Mouse (Mus musculus) liver, embryonic 11.5 days (tissue): ENCODE data around the gene Acvr2a. TPM values are rescaled to one million over a fixed set of nuclear protein-coding genes. Genes with fewer than 3 reads are reported as not detected.

ENCODE experiments used
- ATAC-seq: fragments of 200-750 bp; cut with Nextera tagmentation; replicated peaks from 2 replicates; pipeline ENCODE4 v1.8.0; 2017; ENCODE audit warnings: moderate number of reproducible peaks, mild to moderate bottlenecking, moderate TSS enrichment, moderate library complexity; ENCODE audit not compliant: low FRiP score
- DNase-seq: peaks from one replicate; pipeline ENCODE4 v3.0.0-alpha.2; 2017; ENCODE audit warnings: low spot score
- H3K27ac ChIP-seq: fragments of 300-500 bp; sonication (generic); 2 replicates; pipeline ENCODE4 v1.5.1; 2014; ENCODE audit warnings: mild to moderate bottlenecking, low read depth, low read length, control low read depth
- H3K27me3 ChIP-seq: fragments of 300-500 bp; sonication (generic); replicated peaks from 2 replicates; pipeline ENCODE4 v1.6.1; 2014; ENCODE audit warnings: low read length, mixed read lengths; ENCODE audit not compliant: control insufficient read depth, insufficient read depth
- H3K36me3 ChIP-seq: fragments of 300-500 bp; sonication (generic); 2 replicates; pipeline ENCODE4 v1.6.1; 2014; ENCODE audit warnings: mild to moderate bottlenecking, low read length, moderate library complexity, mixed read lengths; ENCODE audit not compliant: control insufficient read depth, insufficient read depth
- H3K4me1 ChIP-seq: fragments of 300-500 bp; sonication (generic); replicated peaks from 2 replicates; pipeline ENCODE4 v1.6.1; 2014; ENCODE audit warnings: low read length, mixed read lengths; ENCODE audit not compliant: control insufficient read depth, insufficient read depth
- H3K4me2 ChIP-seq: fragments of 300-500 bp; sonication (generic); 2 replicates; pipeline ENCODE4 v1.6.1; 2014; ENCODE audit warnings: mild to moderate bottlenecking, control low read depth, moderate library complexity
- H3K4me3 ChIP-seq: fragments of 300-500 bp; sonication (generic); 2 replicates; pipeline ENCODE4 v1.5.1; 2014; ENCODE audit warnings: low read depth, low read length, control low read depth
- H3K9ac ChIP-seq: fragments of 300-500 bp; sonication (generic); 2 replicates; pipeline ENCODE4 v1.6.1; 2014; ENCODE audit warnings: low read depth, low read length, control low read depth
- H3K9me3 ChIP-seq: fragments of 300-500 bp; sonication (generic); 2 replicates; pipeline ENCODE4 v1.6.1; 2016; ENCODE audit warnings: low read length, inconsistent platforms, mixed read lengths; ENCODE audit not compliant: control insufficient read depth
- WGBS: fragments of 180-500 bp; shearing (Covaris S2); extraction: QIAGEN DNeasy Blood & Tissue Kit; methylation state at CpG from one replicate; pipeline ENCODE4 v1.1.7; 2014; 5-methylcytosine and 5-hydroxymethylcytosine counted together
- polyA plus RNA-seq: library from polyadenylated mRNA; unstranded; fragments of >200 nt; fragmentation: Nextera tagmentation; extraction: Ambion mirVana; gene quantifications from 2 replicates; pipeline ENCODE4 v1.2.1, GENCODE M21; 2014

The Acvr2a gene
- polyA plus RNA-seq, 1 experiment from 2014 or later = 7.1 TPM

- Histone ChIP-seq H3K36me3 (no peaks in the 10 kb centered on the region), H3K9ac (peak overlapping the region; percentile 79), H3K4me2 (peak overlapping the region; percentile 87), H3K9me3 (no peaks in the 10 kb centered on the region), H3K4me1 (no peaks in the 10 kb centered on the region), H3K4me3 (peak overlapping the region; percentile 80), H3K27me3 (no peaks in the 10 kb centered on the region), H3K27ac (peak overlapping the region; percentile 88)
- DNase-seq = peak; percentile 57
- WGBS = under 1% methylated on average over 76 of the region's 76 CpGs
- ATAC-seq = peak; percentile 27; the same call in 1 of the 2 replicates
Observed at GRCm38 (mm10) chr2:48814223-48815038, 522 bp downstream of the Acvr2a start.

DNA sequence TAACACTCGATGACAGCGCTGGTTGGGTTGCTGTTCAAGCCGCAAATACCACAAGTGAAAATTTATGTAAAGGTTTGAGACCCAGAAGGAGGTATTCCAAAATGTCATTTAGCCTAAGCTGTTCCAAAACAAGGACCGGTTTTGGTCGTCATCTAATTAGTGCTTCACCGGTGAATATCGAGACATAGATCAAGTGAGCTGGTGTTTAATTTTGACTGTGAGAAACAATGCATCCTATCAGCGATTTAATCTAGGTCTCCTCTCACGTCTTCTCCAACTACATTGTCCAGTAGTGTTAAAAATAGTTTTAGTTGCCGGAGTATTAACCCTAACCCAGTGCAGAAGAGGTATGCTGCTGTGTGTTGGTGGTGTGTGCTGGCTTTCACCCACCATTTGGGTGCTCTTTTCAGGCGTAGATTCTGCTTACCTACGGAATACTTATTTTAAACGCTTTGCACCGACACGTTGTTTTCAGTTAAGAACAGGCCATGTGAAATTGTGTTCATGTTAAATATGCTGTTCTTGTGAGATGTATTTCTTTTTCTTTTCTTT lies 1.2 kb downstream of the Acvr2a start:
- 8% methylated on average over 15 of the region's 15 CpGs for WGBS
- Histone ChIP-seq H3K9me3 (no peaks in the 10 kb centered on the region), H3K36me3 (no peaks in the 10 kb centered on the region), H3K4me1 (no peaks in the 10 kb centered on the region), H3K27me3 (no peaks in the 10 kb centered on the region), H3K27ac (no peak overlapping the region), H3K4me3 (peak overlapping the region; percentile 80), H3K9ac (peak overlapping the region; percentile 79), H3K4me2 (peak overlapping the region; percentile 87)
- ATAC-seq = no peak
- DNase-seq = no peak

DNA sequence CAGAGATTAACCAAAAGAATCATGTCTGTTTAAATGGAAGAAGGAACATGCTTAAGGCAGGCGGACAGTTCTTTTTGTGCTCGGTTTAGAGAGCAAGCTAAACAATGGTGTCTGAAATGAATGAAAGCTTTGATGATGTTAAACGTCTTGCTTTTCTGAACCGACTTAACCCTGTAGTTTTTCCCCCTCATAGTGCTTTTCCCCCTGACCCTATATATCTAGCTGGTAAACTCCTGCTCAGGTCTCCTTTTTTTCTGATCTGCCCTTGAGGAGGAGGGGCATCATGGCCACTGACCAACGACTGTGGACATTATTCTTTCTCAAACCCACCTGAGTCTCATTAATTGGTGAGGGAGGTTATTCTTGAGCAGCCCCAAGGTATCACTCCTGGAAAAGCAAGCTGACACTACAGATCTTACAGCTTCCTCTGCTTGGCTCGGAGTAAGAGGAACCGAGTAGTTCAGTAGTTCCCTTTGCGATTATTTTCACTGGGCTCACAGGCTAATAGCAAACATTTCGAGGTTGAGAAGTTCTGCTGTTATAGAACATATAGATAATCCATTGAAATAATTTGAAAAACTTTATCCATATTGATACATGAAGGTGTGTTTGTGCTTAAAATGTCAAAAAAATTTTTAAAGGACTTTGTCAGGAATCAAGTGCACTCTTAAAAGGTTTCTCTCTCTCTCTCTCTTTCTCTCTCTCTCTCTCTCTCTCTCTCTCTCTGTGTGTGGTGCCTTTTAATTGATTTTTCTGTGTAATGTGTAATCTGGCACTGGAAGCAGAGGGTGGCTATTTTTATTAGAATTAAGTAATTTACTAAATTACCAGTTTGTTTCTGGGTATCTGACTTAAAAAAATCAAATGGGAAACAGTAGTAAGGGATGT lies 2.5 kb downstream of the Acvr2a start:
- H3K4me1 ChIP-seq = no peaks in the 10 kb centered on the region
- WGBS = 30% methylated on average over 9 of the region's 9 CpGs
- H3K9me3 ChIP-seq = no peaks in the 10 kb centered on the region
- H3K4me3 ChIP-seq = peak overlapping the region; percentile 80
- H3K9ac ChIP-seq = no peak overlapping the region
- H3K27me3 ChIP-seq = no peaks in the 10 kb centered on the region
- H3K27ac ChIP-seq = no peak overlapping the region
- no peaks in the 10 kb centered on the region for H3K36me3 ChIP-seq
- DNase-seq = no peak
- peak overlapping the region; percentile 87 for H3K4me2 ChIP-seq
- no peak for ATAC-seq

- no peaks in the 10 kb centered on the region for H3K9me3 ChIP-seq
- DNase-seq = no peak
- no peak for ATAC-seq
- H3K4me3 ChIP-seq = no peak overlapping the region
- no peak overlapping the region for H3K9ac ChIP-seq
- no peaks in the 10 kb centered on the region for H3K27me3 ChIP-seq
- H3K4me1 ChIP-seq = no peaks in the 10 kb centered on the region
- WGBS = 85% methylated on average over 2 of the region's 2 CpGs
- no peak overlapping the region for H3K4me2 ChIP-seq
- no peak overlapping the region for H3K27ac ChIP-seq
- no peaks in the 10 kb centered on the region for H3K36me3 ChIP-seq
Observed at GRCm38 (mm10) chr2:48825878-48826277, 12.0 kb downstream of the Acvr2a start.

DNA sequence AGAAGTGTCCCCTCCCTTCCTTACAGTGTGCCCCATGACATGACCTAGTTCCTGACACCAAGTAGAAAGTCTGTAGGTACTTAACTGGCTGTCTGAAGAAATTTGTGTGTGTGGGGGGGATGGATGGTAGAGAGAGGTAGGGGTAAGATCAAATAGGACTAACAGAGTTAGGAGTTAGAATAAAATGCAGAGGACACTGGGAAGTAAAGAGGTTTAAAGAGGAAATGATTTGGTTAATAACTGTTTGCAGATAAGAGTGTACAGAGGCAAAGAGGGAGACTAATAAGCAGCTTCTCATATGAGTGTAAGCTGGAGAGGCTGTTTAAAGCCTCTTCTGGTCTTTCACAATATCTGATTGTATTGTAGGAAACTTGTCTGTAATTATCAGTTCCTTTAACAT lies 12.5 kb downstream of the Acvr2a start:
- H3K4me2 ChIP-seq = no peak overlapping the region
- no peak overlapping the region for H3K9ac ChIP-seq
- H3K4me3 ChIP-seq = no peak overlapping the region
- H3K9me3 ChIP-seq = no peaks in the 10 kb centered on the region
- DNase-seq (no peak), ATAC-seq (no peak)
- no peaks in the 10 kb centered on the region for H3K27me3 ChIP-seq
- no peaks in the 10 kb centered on the region for H3K36me3 ChIP-seq
- no peak overlapping the region for H3K27ac ChIP-seq
- H3K4me1 ChIP-seq = no peaks in the 10 kb centered on the region

- 79% methylated on average over 2 of the region's 2 CpGs for WGBS
- H3K9ac ChIP-seq = no peak overlapping the region
- no peaks in the 10 kb centered on the region for H3K9me3 ChIP-seq
Observed at GRCm38 (mm10) chr2:48830492-48830891, 16.6 kb downstream of the Acvr2a start.

DNA sequence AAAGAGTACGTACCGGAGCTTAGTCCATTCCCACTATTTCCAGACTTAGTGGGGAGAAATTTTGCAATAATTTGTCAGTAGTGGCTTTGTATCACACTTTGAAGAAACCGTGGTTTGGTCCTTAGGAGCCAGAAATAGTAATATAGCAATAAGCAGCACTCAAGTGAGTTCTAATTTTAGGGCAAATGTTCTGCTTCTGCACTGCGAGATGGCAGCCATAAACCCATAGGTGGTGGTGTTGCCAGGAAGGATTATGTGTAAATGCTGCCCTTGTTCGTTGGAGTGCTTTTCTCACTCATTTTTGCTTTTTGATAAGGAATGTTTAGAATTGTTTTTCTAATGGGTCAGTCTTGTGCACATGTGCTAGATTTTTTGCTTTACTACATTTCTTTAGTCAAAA lies 18.4 kb downstream of the Acvr2a start:
- H3K9me3 ChIP-seq = no peaks in the 10 kb centered on the region
- no peaks in the 10 kb centered on the region for H3K4me1 ChIP-seq
- DNase-seq (no peak), ATAC-seq (no peak)
- no peak overlapping the region for H3K4me2 ChIP-seq
- no peak overlapping the region for H3K4me3 ChIP-seq
- WGBS = 70% methylated on average over 5 of the region's 5 CpGs
- no peak overlapping the region for H3K9ac ChIP-seq
- no peaks in the 10 kb centered on the region for H3K36me3 ChIP-seq
- no peaks in the 10 kb centered on the region for H3K27me3 ChIP-seq
- no peak overlapping the region for H3K27ac ChIP-seq

More at GRCm38 (mm10) chr2:48830492-48830891, 16.6 kb downstream of the Acvr2a start:
- H3K4me2 ChIP-seq = no peak overlapping the region
- no peaks in the 10 kb centered on the region for H3K4me1 ChIP-seq
- H3K4me3 ChIP-seq = no peak overlapping the region
- ATAC-seq (no peak), DNase-seq (no peak)
- H3K27ac ChIP-seq = no peak overlapping the region
- H3K27me3 ChIP-seq = no peaks in the 10 kb centered on the region
- H3K36me3 ChIP-seq = no peaks in the 10 kb centered on the region

- H3K27me3 ChIP-seq = no peaks in the 10 kb centered on the region
- no peak overlapping the region for H3K4me2 ChIP-seq
- H3K9ac ChIP-seq = no peak overlapping the region
- no peak overlapping the region for H3K4me3 ChIP-seq
- no peaks in the 10 kb centered on the region for H3K4me1 ChIP-seq
- H3K9me3 ChIP-seq = no peaks in the 10 kb centered on the region
- H3K27ac ChIP-seq = no peak overlapping the region
- WGBS = 66% methylated on average over 3 of the region's 3 CpGs
- DNase-seq = no peak
- no peak for ATAC-seq
- H3K36me3 ChIP-seq = no peaks in the 10 kb centered on the region
Observed at GRCm38 (mm10) chr2:48833884-48834450, 20.1 kb downstream of the Acvr2a start.
